Mouse (Mus musculus) liver (tissue): Measurements from ENCODE around the gene Plekha4.
"Not testable (repeated sequence)": the region's sequence is repeated elsewhere in the genome, so short reads cannot be mapped to it uniquely, and the experiment has no call there.

Experiments
- DNase-seq: peaks from one replicate; pipeline ENCODE4 v3.0.0-alpha.2; 2020; ENCODE audit warnings: mixed read lengths

The Plekha4 gene

DNA sequence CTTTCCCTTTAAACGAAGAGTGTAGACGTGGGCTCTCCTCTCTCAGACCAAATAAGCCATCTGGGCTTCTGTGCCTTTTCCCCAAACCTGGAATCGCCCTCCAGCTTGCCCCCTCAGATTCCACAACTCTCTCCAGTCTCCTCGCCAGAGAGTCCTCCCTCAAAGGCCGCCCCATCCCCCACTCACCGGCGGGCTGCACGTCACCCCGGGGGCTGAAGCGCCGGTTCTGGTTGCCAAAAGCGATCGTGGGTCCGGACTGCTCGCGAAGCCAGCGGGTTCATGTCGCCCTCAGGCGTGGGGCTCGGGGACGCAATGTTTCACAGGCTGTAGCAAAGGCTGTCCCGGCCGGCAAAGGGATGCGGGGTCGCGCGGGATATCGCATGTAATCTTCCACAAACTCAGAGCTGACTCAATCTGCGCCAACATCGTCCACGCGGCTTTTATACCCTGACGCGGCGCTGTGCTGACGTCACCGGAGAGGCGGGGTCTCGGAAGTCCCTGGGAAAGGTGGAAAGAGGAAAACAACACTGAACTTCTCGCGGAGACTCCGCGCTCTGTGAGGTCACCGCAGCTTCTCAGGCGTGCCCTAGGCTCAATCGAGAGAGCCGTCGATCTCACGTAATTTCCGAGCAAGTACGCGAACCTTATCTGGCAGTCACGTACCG is at the start of gene Plekha4, which contains the start of gene Ppp1r15a:
TSS of gene Plekha4 (plus strand) at position 522 of the 665 bp plus-strand sequence.
TSS of gene Ppp1r15a (minus strand) at position 460 of the 665 bp plus-strand sequence.
- DNase-seq, result peak; percentile 96

GRCm38 (mm10) chr7:45476453-45476852 is 49.7 kb upstream of the Plekha4 start:
- no peak for DNase-seq

DNA sequence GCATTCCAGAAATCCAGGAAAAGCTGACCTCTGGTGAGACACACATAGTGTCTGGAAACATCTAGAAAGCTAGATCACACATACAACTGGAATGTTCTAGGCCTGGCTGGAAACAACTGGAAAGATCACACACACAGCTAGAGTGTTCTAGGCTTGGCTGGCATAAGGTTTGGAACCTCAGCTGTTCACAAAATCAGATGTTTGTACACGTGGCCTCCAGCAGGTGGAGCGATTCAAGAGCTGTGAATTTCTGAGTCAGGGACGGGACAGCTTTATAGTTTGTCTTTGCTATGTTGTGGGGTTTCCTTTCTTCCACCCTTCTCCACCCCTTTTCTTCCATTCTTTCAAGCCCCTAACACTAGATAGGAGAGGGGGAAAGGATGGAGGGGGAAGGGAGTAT is 49.1 kb upstream of the Plekha4 start:
- DNase-seq, result peak; percentile 68

DNA sequence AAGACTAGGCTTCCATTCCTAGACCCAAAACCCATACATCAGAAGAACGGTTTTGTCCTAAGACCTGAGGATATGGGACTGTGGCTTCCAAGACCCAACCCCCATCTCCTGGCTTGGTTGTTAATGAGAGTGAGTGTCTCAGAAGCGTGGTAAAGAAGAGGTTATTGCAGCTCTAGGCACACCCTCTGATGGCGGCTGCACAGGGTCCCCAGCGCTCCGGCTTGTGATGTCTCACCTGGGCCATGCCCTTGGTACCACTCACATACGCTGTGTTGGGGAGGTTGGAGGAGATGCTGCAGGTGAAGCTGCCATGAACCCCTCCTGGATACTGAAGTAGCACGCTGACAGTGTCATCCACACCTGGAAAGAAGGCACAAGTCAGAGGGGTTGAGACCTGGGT is 47.4 kb upstream of the Plekha4 start:
- DNase-seq, result no peak

- DNase-seq, result not testable (repeated sequence)
These were observed 45.8 kb upstream of the Plekha4 start for GRCm38 (mm10) chr7:45480310-45480709.

DNA sequence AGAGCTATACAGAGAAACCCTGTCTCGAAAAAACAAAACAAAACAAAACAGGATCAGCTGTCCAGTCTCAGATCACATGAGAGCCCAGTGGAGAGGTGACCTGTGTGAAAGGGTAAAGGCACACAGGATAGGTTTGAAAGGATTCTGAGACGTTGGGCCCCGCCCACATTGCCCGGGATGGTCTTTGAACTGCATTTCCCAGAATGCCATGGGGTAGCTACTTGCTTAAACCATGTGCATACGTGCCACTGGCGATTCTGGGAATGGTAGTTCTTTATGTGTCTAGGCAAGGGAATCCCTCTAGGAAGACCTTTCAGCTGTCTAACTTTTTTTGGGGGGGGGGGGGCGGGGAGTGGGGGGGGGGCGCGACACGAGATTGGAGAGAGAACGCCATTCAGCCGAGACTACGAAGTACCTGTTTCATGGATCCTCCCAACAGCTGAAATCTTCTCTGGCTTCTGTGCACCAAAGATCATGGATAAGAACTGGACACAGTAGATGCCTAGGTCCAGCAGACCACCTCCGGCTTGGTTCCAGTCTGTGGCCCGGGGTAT is 44.7 kb upstream of the Plekha4 start, which contains the start of gene Tulp2:
TSS of gene Tulp2 (plus strand) at position 504 of the 554 bp plus-strand sequence.
- peak; percentile 75 for DNase-seq

- DNase-seq, result no peak
These were observed 44.0 kb upstream of the Plekha4 start for GRCm38 (mm10) chr7:45482166-45482565.

DNA sequence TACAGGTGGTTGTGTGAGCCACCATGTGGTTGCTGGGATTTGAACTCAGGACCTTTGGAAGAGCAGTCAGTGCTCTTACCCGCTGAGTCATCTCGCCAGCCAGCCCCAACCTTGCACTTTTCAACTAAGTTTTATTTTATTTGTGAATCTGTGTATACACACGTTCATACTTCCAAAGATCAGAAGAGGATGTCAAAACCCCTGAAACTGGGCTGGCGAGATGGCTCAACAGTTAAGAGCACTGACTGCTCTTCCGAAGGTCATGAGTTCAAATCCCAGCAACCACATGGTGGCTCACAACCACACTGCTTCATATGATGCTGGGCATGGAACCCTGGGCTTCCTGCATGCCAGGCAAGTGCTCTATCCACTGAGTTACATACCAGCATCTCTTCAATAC is 41.1 kb upstream of the Plekha4 start:
- DNase-seq, result not testable (repeated sequence)

GRCm38 (mm10) chr7:45486158-45486557 is 40.0 kb upstream of the Plekha4 start:
- peak; percentile 42 for DNase-seq

- DNase-seq, result no peak
These were observed 39.2 kb upstream of the Plekha4 start, which contains the start of gene Gm45808 for GRCm38 (mm10) chr7:45486761-45487415. Gene Gm45808, minus strand, starts transcription at chr7:45486811.

GRCm38 (mm10) chr7:45487861-45488292 is 38.3 kb upstream of the Plekha4 start:
- DNase-seq, result no peak

DNA sequence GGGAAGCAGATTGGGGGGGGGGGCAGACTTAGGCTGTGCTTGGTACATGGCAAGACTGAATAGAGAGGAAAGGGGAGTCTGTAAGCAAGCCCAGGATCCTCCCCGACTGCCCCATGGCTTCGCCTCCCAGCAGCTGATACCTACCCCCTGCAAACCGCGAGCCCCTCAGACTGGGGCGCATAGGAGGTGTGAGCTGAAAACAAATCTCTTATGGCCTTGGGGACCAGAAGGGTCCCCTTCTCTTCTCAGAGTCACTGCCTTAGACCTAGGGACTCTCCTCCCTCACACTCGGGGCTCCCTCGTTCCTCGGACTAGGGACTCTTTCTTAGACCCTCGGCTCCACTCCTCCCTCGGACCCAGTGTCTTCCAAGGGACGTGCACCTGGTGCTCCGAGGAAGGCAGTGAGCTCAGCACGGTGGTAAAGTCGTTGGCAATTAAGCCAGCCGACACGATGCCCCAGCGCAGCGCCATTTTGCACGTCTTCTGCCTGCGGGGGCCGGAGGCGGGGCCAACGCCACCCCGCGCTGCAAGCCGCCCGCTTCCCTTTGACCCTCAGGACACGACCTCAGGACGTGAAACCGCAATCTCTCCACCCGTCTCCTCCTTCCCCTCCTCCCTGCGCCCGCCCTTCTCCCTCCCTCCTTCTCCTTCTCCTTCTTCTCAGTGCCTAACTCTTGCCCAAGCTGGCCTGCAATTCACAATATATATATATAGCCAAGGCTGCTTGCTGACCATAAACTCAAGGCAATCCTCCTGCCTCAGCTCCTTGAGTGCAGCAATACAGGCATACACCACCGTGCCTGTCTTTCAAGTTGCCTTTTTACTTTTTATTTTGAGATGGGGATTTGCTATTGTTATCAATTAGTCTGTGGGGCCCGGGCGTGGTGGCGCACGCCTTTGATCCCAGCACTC is 37.6 kb upstream of the Plekha4 start, which contains the start of gene Dhdh:
TSS of gene Dhdh (minus strand) at position 513 of the 912 bp plus-strand sequence.
- DNase-seq, result peak; percentile 74

- DNase-seq, result no peak
These were observed 36.6 kb upstream of the Plekha4 start for GRCm38 (mm10) chr7:45489578-45489977.

- DNase-seq, result peak; percentile 30
These were observed 35.3 kb upstream of the Plekha4 start for GRCm38 (mm10) chr7:45490822-45491221.

GRCm38 (mm10) chr7:45491264-45491663 is 34.9 kb upstream of the Plekha4 start:
- peak; percentile 63 for DNase-seq

GRCm38 (mm10) chr7:45492225-45492844 is 33.8 kb upstream of the Plekha4 start:
- no peak for DNase-seq

DNA sequence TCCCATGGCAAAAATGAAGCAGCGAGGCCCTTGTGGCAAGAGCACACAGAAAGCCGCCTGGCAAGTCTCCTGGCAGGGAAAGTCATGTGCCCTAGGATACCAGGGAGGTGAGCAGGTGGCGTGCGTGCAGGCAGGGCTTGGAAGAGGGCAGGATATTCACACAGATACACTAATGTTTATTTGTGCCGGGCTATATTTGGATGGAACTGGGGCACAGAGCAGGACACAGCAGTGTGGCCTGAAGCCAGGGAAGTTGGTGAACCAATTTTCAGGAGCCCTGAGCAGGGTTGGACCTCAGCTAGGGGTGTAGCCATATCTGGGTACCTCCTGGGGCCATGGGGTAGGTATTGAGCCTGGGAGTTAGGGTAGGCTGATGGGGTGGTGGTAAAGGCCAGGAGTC is 33.2 kb upstream of the Plekha4 start:
- no peak for DNase-seq

GRCm38 (mm10) chr7:45494548-45494947 is 31.6 kb upstream of the Plekha4 start:
- DNase-seq, result no peak

DNA sequence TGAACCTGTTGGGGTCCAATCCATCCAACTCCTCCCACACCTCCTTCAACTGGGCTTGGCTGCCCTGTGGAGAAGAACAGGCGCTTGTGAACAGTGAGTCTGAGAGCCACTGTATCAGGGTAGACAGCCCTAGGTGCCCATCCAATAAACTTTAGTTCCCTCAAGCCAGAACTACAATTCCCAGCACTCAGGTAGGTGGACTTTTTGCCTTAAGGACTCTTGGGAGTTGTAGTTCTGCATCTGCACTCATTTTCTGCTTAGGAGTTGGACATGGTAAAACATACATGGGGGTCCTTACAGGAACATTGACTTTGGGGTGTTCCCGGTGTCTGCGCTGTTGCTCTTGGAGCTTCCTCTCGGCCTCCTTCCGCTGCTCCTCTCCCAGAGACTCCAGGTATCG is 27.7 kb upstream of the Plekha4 start:
- no peak for DNase-seq

DNA sequence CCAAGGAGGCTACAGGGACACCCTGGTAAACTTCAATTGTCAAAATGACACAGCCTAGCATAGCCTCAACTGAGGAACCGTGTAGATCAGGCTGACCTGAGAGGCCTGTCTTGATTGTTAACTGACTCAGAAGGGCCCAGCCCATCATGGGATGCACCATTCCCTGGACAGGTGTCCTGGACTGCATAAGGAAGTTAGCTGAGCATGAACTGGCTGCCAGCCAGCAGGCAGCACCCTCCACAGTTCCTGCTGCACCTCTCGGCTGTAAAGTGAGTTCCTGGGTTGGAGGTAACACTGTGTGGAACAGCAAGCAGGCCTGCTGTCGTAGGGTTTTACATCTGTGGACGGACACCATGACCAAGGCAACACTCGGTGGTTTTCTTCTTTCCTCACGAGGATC is 18.5 kb upstream of the Plekha4 start:
- no peak for DNase-seq

DNA sequence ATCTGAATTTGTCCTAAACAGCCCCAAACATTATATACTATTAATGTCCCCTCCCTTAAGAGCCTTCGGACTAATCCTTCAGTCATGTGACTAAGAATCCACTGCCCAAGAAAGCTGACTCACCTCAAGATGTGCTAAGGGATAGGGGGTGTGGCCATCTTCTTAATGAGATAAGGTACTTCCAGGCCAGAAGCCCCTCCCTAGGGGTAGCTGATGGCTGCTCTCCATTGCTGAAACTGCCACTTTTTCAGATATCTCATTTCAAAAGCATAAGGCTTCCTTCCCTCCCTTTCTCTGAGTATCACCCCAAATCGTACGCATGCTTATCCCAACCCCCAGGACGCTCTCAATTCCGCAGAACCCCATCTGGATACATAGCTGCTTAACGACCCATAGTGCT is 17.6 kb upstream of the Plekha4 start:
- peak; percentile 85 for DNase-seq
